Mouse (Mus musculus) left cerebral cortex, adult 18-20 months (tissue): ENCODE measurements around the gene Gm2a. TPM values are rescaled to one million over a fixed set of nuclear protein-coding genes. Genes with fewer than 3 reads are reported as not detected.

Source experiments
- DNase-seq, 2 experiments: peaks; one replicate each; pipeline ENCODE4 v3.0.0; 2021 to 2022; ENCODE audit warnings: low spot score in 2 of 2, mixed read lengths in 1 of 2
- total RNA-seq, 2 experiments: library from RNA; stranded (reverse); gene quantifications; 2 replicates each; pipeline ENCODE4 v1.2.3; 2021

Gene Gm2a
- total RNA-seq, 2 experiments from 2014 or later = 29.1 to 30.7 TPM

DNA sequence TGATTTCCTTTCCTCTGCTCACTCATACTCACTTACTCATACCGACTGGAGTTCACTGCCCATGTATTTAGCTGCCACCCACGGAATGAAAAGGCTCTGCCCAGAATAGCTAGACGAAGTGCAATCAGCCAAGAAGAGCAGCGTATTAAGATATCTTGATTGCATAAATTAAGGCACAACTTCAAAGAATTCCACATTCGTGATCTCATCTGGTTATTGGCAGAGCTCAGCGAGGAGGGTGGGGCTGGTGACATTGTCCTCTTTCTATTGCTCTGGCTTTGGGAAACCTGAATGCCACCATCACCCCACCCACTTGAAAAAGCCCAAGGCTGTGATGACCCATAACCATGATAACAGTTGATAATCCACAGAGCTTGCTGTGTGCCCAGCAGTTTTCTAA lies 30.0 kb downstream of the Gm2a start:
- DNase-seq = peak in 1 of 2 experiments; percentile 15

DNA sequence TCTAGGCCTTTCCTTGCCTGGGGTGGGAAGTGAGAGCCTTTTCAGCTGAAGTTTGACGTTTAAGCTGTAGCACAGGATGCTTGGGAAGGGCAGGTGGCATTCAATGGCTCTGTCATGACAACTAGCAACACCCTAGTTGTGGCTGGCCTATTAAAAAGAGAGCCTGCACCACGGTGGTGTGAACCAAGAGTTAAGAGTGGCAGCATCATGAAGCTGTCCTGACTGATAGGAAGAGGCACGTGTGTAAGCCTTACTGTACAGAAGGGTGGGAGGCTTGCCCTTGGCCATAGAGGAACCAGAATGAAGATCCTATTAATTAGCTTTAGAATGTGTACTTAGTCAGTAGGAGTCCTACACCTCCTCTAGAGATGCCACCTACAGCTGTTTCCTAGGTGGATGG lies 30.5 kb downstream of the Gm2a start:
- DNase-seq = no peak

GRCm38 (mm10) chr11:55131077-55131742 lies 33.3 kb downstream of the Gm2a start:
- no peak for DNase-seq

- no peak for DNase-seq
Measured at GRCm38 (mm10) chr11:55131946-55132345, 34.0 kb downstream of the Gm2a start.

GRCm38 (mm10) chr11:55133204-55133603 lies 35.3 kb downstream of the Gm2a start:
- DNase-seq = no peak

DNA sequence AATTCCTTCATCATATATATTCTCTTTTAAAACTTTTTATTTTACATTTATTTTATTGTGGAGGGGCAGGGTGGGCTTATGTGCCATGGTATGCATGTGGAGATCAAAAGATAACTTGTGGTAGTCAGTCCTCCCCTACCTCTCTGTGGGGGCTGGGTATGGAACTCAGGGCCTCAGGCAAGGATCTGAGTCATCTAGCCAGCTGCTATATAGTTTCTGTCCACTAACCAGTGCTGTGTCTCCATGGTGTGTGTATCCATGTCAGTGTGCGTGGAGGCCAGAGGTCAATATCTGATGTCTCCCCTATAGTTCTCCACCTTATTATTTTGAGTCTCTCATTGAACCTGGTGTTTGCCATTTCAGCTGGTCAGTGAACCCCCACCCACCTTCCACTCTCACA lies 36.5 kb downstream of the Gm2a start:
- DNase-seq = no peak

- DNase-seq = no peak
Measured at GRCm38 (mm10) chr11:55134871-55135270, 37.0 kb downstream of the Gm2a start.

GRCm38 (mm10) chr11:55136770-55137547 lies 39.0 kb downstream of the Gm2a start:
- DNase-seq = no peak

GRCm38 (mm10) chr11:55137646-55138045 lies 39.7 kb downstream of the Gm2a start:
- no peak for DNase-seq

DNA sequence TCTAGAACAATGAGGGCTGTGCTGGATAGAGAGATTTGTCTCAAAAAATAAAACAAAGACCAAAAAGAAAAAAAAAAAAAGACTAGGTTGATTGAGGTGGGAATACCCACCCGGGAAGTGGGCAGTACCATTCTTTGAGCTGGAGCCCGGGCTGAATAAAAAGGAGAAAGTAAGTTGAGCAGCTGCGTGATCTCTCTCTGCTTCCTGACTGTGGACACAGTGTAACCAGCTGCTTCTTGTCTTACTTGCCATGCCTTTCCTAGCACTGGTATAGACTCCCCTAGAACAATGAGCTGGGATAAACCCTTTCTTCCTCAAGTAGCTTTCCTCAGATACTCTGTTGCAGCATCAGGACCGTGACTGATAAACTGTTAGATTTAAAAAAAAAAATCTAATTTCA lies 43.6 kb downstream of the Gm2a start:
- DNase-seq = no peak

DNA sequence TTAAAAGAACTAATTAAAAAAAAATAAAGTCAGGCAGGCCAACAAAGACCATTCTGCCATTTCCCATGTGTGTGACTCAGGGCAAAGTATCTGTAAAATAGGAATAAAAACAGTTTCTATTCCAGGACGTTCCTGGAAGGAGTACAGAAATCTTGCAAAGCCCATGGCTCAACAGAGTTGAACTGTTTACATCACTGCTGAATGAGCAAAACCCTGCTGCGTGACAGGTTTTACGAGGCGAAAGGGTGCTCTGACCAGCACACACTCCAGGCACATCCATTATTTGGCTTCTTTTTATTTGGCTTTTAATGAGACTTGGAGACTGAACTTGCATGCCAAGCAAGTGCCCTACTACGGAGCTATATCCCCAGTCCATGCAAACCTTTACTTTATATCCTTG lies 46.1 kb downstream of the Gm2a start:
- no peak for DNase-seq

DNA sequence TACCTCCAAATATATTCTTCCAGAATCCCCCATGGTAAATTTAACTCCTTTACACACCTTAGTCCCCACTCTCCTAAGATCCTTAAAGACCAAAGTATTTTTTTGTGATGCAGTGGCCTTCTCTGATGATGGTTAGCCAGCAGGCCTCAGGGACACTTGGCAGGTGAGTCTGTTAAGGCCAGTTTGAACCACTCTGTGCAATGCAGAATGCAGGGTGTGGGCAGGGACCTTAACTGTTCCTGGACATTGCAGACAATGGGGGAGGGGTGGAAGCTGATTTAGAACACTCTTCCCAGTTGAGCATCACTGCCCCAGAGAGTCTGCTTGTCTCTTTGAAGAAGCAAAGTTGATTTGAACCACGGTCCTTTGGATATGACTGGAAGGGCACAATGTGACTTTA lies 48.9 kb downstream of the Gm2a start:
- DNase-seq = no peak

- DNase-seq = no peak
Measured at GRCm38 (mm10) chr11:55147423-55147822, 49.5 kb downstream of the Gm2a start.

DNA sequence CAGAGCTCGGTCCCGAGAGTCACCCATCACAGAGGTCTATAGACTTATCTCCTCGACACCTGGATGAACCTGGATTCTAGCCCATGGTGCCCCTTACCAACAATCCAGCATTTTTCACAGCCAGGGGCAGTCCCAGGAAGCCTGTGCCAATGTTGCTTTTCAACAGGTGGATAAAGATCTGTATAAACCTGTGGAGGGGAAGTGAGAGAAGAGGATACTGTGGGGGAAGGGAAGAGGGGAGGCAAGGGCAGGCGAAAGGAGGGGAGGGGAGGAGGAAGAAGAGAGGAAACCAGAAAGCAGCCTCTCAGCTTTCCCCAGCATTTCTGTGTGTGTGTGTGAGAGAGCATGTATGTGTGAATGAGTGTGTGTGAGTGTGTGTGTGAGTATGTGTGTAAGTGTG lies 50.5 kb downstream of the Gm2a start:
- DNase-seq = no peak

DNA sequence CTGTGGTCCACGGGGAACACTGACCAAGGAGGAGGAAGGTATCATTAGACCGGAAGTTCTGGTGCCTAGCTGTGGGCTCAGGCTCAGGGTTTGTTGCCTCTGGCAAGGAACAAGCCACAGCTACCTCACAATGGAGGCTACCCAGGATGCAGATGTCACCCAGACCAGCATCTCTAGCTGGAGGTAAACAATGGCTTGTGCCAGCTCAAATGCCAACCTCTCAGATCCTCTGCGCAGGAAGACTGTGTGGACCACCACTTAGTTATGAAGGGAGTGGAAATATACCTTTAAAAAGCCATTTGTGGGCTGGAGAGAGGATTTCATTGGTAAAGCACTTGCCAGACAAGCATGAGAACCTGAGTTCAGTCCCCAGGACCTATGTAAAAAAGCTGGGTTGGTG lies 53.7 kb downstream of the Gm2a start, which contains the start of gene Slc36a3:
Gene Slc36a3 (minus strand): TSS at position 101 of the 400 bp plus-strand sequence.
- no peak for DNase-seq

DNA sequence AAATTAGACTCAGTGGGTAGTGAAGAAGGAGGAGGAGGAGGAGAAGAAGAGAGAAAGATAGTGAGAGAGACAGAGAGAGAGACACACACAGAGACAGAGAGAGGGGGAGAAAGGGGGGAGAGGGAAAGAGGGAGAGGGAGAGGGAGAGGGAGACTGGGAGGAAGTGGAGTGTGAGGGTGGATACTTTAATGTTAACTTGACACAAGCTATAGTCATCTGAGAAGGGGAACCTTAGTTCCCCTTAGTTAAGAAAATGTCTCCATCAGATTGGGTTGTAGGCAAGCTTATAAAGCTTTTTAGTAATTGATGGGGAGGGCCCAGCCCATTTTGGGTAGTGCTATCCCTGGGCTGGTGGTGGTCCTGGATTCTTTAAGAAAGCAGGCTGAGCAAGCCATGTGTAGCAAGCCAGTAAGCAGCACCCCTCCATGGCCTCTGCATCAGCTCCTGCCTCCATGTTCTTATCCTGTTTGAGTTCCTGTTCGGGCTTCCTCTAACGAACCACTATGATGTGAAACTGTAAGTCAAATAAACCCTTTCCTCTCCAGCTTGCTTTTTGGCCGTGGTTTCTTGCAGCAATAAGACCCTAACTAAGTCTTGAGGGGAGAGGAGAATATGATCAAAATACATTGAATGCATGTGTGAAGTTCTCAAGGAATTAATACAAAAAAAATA lies 56.6 kb downstream of the Gm2a start:
- no peak for DNase-seq

DNA sequence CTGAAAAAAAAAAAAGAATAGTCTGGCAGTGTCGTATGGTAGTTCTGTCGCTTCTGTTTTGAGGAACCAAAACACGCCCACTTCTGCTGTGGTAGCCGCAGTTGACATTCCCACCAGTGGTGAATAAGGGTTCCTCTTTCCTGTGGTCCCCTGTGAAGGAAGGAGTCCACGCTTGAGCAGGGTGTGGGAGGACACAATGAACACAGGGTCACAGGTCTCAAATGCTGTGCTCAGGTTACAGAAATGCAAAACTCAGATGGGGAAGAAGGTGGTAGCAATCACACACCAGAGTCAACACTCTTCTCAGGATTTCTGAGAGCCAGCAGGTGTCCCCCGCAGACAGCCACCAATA lies 57.1 kb downstream of the Gm2a start:
- no peak for DNase-seq

- peak; percentile 79 to 88 for DNase-seq
Measured at GRCm38 (mm10) chr11:55158785-55159359, 61.0 kb downstream of the Gm2a start.
